Mouse (Mus musculus) lung, postnatal 14 days (tissue): ENCODE data around the gene Kcnc1.

Experiments used
- DNase-seq: peaks from one replicate; pipeline ENCODE4 v3.0.0; 2021

Kcnc1 gene

GRCm38 (mm10) chr7:46423951-46424350 lies 27.7 kb downstream of the Kcnc1 start:
- DNase-seq: no peak

GRCm38 (mm10) chr7:46425012-46425411 lies 28.7 kb downstream of the Kcnc1 start:
- no peak for DNase-seq

- no peak for DNase-seq
Observed at GRCm38 (mm10) chr7:46433874-46434273, 37.6 kb downstream of the Kcnc1 start.

GRCm38 (mm10) chr7:46435833-46436232 lies 39.5 kb downstream of the Kcnc1 start:
- DNase-seq: no peak

- no peak for DNase-seq
Observed at GRCm38 (mm10) chr7:46438537-46439141, 42.3 kb downstream of the Kcnc1 start.

GRCm38 (mm10) chr7:46443163-46443562 lies 46.9 kb downstream of the Kcnc1 start:
- DNase-seq: no peak

GRCm38 (mm10) chr7:46445896-46446295 lies 49.6 kb downstream of the Kcnc1 start:
- no peak for DNase-seq

- DNase-seq: no peak
Observed at GRCm38 (mm10) chr7:46447473-46448165, 51.3 kb downstream of the Kcnc1 start.

GRCm38 (mm10) chr7:46448922-46449645 lies 52.8 kb downstream of the Kcnc1 start:
- DNase-seq: no peak

- no peak for DNase-seq
Observed at GRCm38 (mm10) chr7:46453930-46454679, 57.8 kb downstream of the Kcnc1 start.

GRCm38 (mm10) chr7:46457889-46458288 lies 61.6 kb downstream of the Kcnc1 start:
- DNase-seq: no peak

GRCm38 (mm10) chr7:46459200-46459599 lies 62.9 kb downstream of the Kcnc1 start:
- no peak for DNase-seq

- no peak for DNase-seq
Observed at GRCm38 (mm10) chr7:46459605-46460245, 63.4 kb downstream of the Kcnc1 start.

- DNase-seq: no peak
Observed at GRCm38 (mm10) chr7:46462287-46462686, 66.0 kb downstream of the Kcnc1 start.

- no peak for DNase-seq
Observed at GRCm38 (mm10) chr7:46463136-46463535, 66.8 kb downstream of the Kcnc1 start.

GRCm38 (mm10) chr7:46466422-46466981 lies 70.2 kb downstream of the Kcnc1 start:
- no peak for DNase-seq

GRCm38 (mm10) chr7:46469542-46469941 lies 73.2 kb downstream of the Kcnc1 start:
- no peak for DNase-seq

- DNase-seq: no peak
Observed at GRCm38 (mm10) chr7:46471054-46471737, 74.9 kb downstream of the Kcnc1 start.

- DNase-seq: no peak
Observed at GRCm38 (mm10) chr7:46473141-46473540, 76.8 kb downstream of the Kcnc1 start.

- DNase-seq: no peak
Observed at GRCm38 (mm10) chr7:46475464-46475863, 79.2 kb downstream of the Kcnc1 start.

GRCm38 (mm10) chr7:46477456-46477855 lies 81.2 kb downstream of the Kcnc1 start:
- no peak for DNase-seq

- no peak for DNase-seq
Observed at GRCm38 (mm10) chr7:46479793-46480192, 83.5 kb downstream of the Kcnc1 start.
